Mouse (Mus musculus) liver, adult (tissue): Measurements from ENCODE around the gene Rnasek.

Experiments used
- GATA4 ChIP-seq: IDR thresholded peaks from 2 replicates; pipeline ENCODE4 v1.6.1; 2014; ENCODE audit warnings: mild to moderate bottlenecking, low read length; ENCODE audit not compliant: insufficient replicate concordance

Gene Rnasek

DNA sequence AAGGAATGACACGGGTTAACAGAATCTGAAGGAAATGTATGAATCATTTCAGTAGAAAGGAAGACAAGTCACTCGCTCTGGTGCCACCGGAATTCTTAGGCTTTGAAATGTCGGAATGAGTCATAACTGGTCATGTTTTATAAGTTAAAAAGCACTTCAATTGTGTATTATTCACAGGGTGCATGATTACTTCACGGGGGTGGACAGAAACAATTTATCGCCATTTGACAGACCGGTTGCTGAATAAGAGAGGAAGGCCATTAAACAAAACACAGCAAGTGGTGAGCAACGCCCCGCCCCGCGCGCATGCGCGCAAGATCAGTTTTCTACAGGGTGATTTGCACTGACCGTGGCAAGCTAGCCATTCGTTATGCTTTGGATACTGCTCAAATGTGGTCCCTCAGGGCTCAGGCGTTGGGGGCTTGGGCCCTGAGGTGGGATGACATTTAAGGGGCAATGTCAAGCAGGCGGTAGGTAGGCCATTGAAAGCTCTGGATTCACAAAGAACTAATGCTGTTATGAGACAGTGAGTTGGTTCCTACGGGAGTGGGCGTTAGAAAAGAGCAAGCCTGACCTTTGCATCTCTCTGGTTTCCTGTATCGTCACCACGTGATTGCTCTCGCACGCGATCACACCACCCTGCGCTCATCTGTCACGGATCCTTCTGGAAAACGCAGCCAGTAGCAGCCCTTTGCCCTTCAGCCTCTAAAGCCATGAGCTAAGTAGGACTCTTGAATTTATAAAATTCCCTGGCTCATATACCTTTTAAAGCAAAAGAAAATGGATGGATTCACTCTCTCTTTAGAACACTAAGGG is 50.1 kb downstream of the Rnasek start:
- no peak for TF ChIP-seq GATA4
